Mouse (Mus musculus): ENCODE results near the gene Cacna2d1.

- TF ChIP-seq CTCF (IDR thresholded peaks at IDR 0.05; ENCODE audit: control insufficient read depth, insufficient read depth, low read length) (no peak), POLR2A (IDR thresholded peaks at IDR 0.05; ENCODE audit: borderline replicate concordance, control insufficient read depth, low read depth, low read length) (no peak)
These were observed 95.0 kb downstream of the Cacna2d1 start for GRCm38 (mm10) chr5:16029481-16029880.
